Mouse (Mus musculus) forebrain, postnatal 0 days (tissue): ENCODE results near the gene Camk2n1. TPM values are rescaled to one million over a fixed set of nuclear protein-coding genes. Genes with fewer than 3 reads are reported as not detected.
A peak's percentile ranks its signal among the peaks of the same experiment; 100 is the strongest.
"Not testable (repeated sequence)": the region's sequence is repeated elsewhere in the genome, so short reads cannot be mapped to it uniquely, and the experiment has no call there.

Experiments used
- ATAC-seq: fragments of 200-750 bp; cut with Nextera tagmentation; 2 replicates; pipeline ENCODE4 v1.8.0; 2017; ENCODE audit warnings: mild to moderate bottlenecking, moderate library complexity
- DNase-seq: peaks from one replicate; pipeline ENCODE4 v3.0.0-alpha.2; 2015
- H3K27ac ChIP-seq: fragments of 300-500 bp; sonication (generic); 2 replicates; pipeline ENCODE4 v1.5.1; 2014; ENCODE audit warnings: low read depth, mild to moderate bottlenecking, antibody characterized with exemption, low read length, moderate library complexity, mixed read lengths
- H3K27me3 ChIP-seq: fragments of 300-500 bp; sonication (generic); 2 replicates; pipeline ENCODE4 v1.6.1; 2014; ENCODE audit warnings: mild to moderate bottlenecking, low read length, mixed read lengths; ENCODE audit not compliant: insufficient read depth
- H3K36me3 ChIP-seq: fragments of 300-500 bp; sonication (generic); 2 replicates; pipeline ENCODE4 v1.6.1; 2014; ENCODE audit warnings: mild to moderate bottlenecking, moderate library complexity; ENCODE audit not compliant: insufficient read depth
- H3K4me1 ChIP-seq: fragments of 300-500 bp; sonication (generic); 2 replicates; pipeline ENCODE4 v1.6.1; 2014; ENCODE audit warnings: antibody characterized with exemption; ENCODE audit not compliant: insufficient read depth
- H3K4me2 ChIP-seq: fragments of 300-500 bp; sonication (generic); 2 replicates; pipeline ENCODE4 v1.6.1; 2014; ENCODE audit warnings: low read depth, mild to moderate bottlenecking, moderate library complexity
- H3K4me3 ChIP-seq: fragments of 300-500 bp; sonication (generic); 2 replicates; pipeline ENCODE4 v1.5.1; 2014; ENCODE audit warnings: low read depth, low read length, mixed read lengths
- H3K9ac ChIP-seq: fragments of 300-500 bp; sonication (generic); 2 replicates; pipeline ENCODE4 v1.6.1; 2014; ENCODE audit warnings: mild to moderate bottlenecking
- H3K9me3 ChIP-seq: fragments of 300-500 bp; sonication (generic); 2 replicates; pipeline ENCODE4 v1.6.1; 2016; ENCODE audit warnings: low read length
- CTCF ChIP-seq: sonication (generic); IDR thresholded peaks from 2 replicates; pipeline ENCODE4 v1.5.1; 2016; ENCODE audit warnings: antibody characterized with exemption, control low read depth, low read depth
- WGBS: fragments of 180-500 bp; shearing (Covaris S2); extraction: QIAGEN DNeasy Blood & Tissue Kit; methylation state at CpG from one replicate; pipeline ENCODE4 v1.1.7; 2014; 5-methylcytosine and 5-hydroxymethylcytosine counted together
- polyA plus RNA-seq: library from polyadenylated mRNA; unstranded; fragments of >200 nt; fragmentation: Nextera tagmentation; extraction: Ambion mirVana; gene quantifications from 2 replicates; pipeline ENCODE4 v1.2.1, GENCODE M21; 2015
- total RNA-seq: library from RNA; depleted of rRNA; stranded (reverse); fragments of >200 nt; gene quantifications from 2 replicates; pipeline ENCODE4 v1.2.3, GENCODE M21; 2014

The Camk2n1 gene
- total and polyA plus RNA-seq, 2 experiments from 2014 or later: 21.4 to 45.9 TPM

GRCm38 (mm10) chr4:138415991-138416390 is 38.1 kb upstream of the Camk2n1 start:
- Histone ChIP-seq H3K9ac (no peak overlapping the region), H3K4me3 (no peak overlapping the region), H3K4me2 (no peak overlapping the region), H3K27me3 (peaks cover under 1% of the 10 kb centered on the region; the same call in 1 of the 2 replicates), H3K36me3 (no peaks in the 10 kb centered on the region), H3K9me3 (no peaks in the 10 kb centered on the region), H3K27ac (0 out of 2 replicates have a peak overlapping the region, but pooled peaks have one; percentile 70), H3K4me1 (peaks cover 21% of the 10 kb centered on the region)
- WGBS: 80% methylated on average over 3 of the region's 3 CpGs
- no peak for ATAC-seq
- DNase-seq: no peak
- no peak for TF ChIP-seq CTCF

GRCm38 (mm10) chr4:138416414-138416813 is 37.7 kb upstream of the Camk2n1 start:
- Histone ChIP-seq H3K4me1 (peaks cover 21% of the 10 kb centered on the region), H3K4me2 (no peak overlapping the region), H3K4me3 (no peak overlapping the region), H3K9me3 (no peaks in the 10 kb centered on the region), H3K27me3 (no peaks in the 10 kb centered on the region; the same call in 1 of the 2 replicates), H3K27ac (no peak overlapping the region), H3K36me3 (no peaks in the 10 kb centered on the region), H3K9ac (no peak overlapping the region)
- peak; percentile 15; the same call in 1 of the 2 replicates for TF ChIP-seq CTCF
- ATAC-seq (no peak), DNase-seq (no peak)
- WGBS: 46% methylated on average over 5 of the region's 5 CpGs

- ATAC-seq (no peak), DNase-seq (no peak)
- Histone ChIP-seq H3K27ac (peak overlapping the region; percentile 82), H3K9me3 (no peaks in the 10 kb centered on the region), H3K4me3 (no peak overlapping the region), H3K36me3 (no peaks in the 10 kb centered on the region), H3K27me3 (no peaks in the 10 kb centered on the region; the same call in 1 of the 2 replicates), H3K4me2 (no peak overlapping the region), H3K4me1 (peaks cover 21% of the 10 kb centered on the region), H3K9ac (no peak overlapping the region)
- 88% methylated on average over 4 of the region's 4 CpGs for WGBS
- no peak for TF ChIP-seq CTCF
These were observed 36.2 kb upstream of the Camk2n1 start for GRCm38 (mm10) chr4:138417882-138418281.

- Histone ChIP-seq H3K9ac (no peak overlapping the region), H3K27me3 (no peaks in the 10 kb centered on the region; the same call in 1 of the 2 replicates), H3K27ac (peak overlapping the region; percentile 82), H3K36me3 (no peaks in the 10 kb centered on the region), H3K9me3 (no peaks in the 10 kb centered on the region), H3K4me3 (no peak overlapping the region), H3K4me1 (peaks cover 21% of the 10 kb centered on the region), H3K4me2 (no peak overlapping the region)
- TF ChIP-seq CTCF: no peak
- DNase-seq: peak; percentile 71
- ATAC-seq: peak; percentile 87
- 35% methylated on average over 11 of the region's 11 CpGs for WGBS
These were observed 35.7 kb upstream of the Camk2n1 start for GRCm38 (mm10) chr4:138418340-138418957.

GRCm38 (mm10) chr4:138425028-138425427 is 29.1 kb upstream of the Camk2n1 start:
- Histone ChIP-seq H3K4me3 (no peak overlapping the region), H3K27me3 (no peaks in the 10 kb centered on the region; the same call in 1 of the 2 replicates), H3K27ac (no peak overlapping the region), H3K4me2 (no peak overlapping the region), H3K9me3 (no peaks in the 10 kb centered on the region), H3K4me1 (no peaks in the 10 kb centered on the region), H3K9ac (no peak overlapping the region), H3K36me3 (no peaks in the 10 kb centered on the region)
- TF ChIP-seq CTCF: no peak
- WGBS: 81% methylated on average over 6 of the region's 6 CpGs
- DNase-seq: no peak
- ATAC-seq: no peak

GRCm38 (mm10) chr4:138425604-138426003 is 28.5 kb upstream of the Camk2n1 start:
- H3K4me1 ChIP-seq, H3K36me3 ChIP-seq, H3K27me3 ChIP-seq, H3K27ac ChIP-seq, ATAC-seq, DNase-seq, H3K9me3 ChIP-seq, H3K4me3 ChIP-seq, H3K4me2 ChIP-seq, H3K9ac ChIP-seq: not testable (repeated sequence)
- 92% methylated on average over 14 of the region's 14 CpGs for WGBS

- ATAC-seq (peak; percentile 88), DNase-seq (peak; percentile 93)
- Histone ChIP-seq H3K36me3 (no peaks in the 10 kb centered on the region), H3K27ac (no peak overlapping the region), H3K9ac (no peak overlapping the region), H3K4me2 (peak overlapping the region; percentile 36), H3K9me3 (no peaks in the 10 kb centered on the region), H3K4me3 (no peak overlapping the region), H3K4me1 (no peaks in the 10 kb centered on the region), H3K27me3 (no peaks in the 10 kb centered on the region)
- WGBS: 35% methylated on average over 22 of the region's 22 CpGs
- peak; percentile 97 for TF ChIP-seq CTCF
These were observed 27.1 kb upstream of the Camk2n1 start for GRCm38 (mm10) chr4:138426778-138427705.
